Mouse (Mus musculus): ENCODE data around the gene Ntsr1.

The Ntsr1 gene

DNA sequence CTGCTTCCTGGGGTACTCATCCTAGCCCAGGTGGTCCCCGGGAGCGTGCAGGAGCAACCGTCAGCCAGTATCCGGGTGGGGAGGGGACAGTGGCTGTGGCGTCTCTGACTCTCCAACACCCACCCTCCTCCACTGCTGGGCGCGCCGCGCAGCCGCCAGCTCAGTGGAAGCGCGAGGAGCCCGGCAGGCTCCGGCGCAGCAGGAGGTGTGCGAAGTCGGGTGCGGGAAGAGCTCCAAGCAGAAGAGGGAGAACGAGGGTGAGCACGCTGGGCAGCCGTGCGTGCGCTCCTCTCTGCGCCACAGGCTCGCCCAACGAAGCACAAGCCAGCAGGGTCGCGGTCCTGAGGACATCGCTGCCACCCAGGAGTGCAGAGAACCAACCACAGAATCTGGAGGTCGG lies at the start of gene Ntsr1:
TSS of gene Ntsr1 (plus strand) at position 236 of the 400 bp plus-strand sequence.
- no peak for DNase-seq (ENCODE audit: extremely low read depth, low read depth, low spot score)

DNA sequence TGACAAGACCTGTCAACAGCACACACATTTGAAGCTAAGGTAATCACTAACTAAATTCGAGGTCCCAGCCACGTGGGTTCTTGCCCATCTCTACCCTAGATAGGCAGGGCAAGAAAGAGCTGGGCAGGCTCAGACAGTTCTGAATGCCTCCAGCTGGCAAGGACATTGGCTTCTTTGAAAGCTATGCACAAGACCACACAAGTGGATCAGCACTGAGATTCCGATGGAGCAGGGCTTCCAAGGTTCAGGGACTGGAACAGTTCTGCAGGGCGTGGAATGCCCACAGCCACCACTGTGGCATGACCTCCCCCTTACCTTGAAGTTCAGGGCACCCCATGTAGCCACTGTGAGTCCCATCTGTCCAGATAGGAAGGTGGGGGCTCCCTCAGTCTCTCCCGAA lies 49.2 kb upstream of the Ntsr1 start:
- DNase-seq (ENCODE audit: extremely low read depth, low read depth, low spot score) = no peak

DNA sequence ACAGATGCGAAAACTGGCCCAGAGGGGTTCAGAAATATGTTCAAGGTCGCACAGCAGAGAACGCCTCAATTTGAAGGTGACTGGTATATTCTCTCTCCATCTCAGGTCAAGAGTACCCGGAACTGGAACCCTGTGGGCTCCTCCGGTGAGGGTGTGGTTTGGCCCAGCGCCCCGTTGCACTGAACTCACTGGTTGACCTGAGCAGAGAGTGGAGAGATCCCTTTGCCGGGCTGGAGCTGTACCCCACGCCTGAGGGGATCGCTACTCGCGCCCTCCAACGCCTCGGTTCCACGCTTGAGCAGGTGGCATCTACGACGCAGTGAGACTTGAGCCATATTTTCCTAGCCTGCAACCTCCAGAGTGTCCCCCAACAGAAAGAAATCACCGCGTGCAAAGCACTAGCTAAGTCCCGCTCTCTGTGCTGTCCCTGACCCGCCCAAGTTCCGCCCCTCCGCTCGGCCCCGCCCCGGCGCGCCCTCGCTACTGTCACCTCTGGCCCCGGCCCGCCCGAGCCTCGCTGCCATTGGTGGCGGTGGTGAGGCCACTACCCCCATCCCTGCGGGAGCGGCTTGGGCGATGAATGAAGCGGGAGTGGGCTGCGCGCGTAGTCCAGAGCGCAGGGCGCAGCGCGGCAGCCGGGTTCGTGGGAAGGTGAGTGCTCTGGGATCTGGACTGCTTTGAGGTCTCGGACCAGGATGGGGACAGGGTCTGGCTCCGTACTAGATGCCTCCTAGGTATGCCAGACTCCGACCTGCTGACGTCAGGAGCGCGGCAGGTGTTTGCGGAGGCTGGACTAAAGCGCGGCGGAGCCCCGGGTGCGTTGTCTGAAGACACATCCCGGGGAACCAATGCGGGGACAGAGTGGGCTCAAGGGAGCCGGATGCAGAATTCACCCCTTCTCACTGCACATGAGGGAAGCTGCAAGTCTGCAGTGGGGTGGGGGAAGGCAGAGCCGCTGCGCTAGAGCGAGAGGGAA lies 43.8 kb upstream of the Ntsr1 start, which contains the start of gene Slco4a1:
TSS of gene Slco4a1 (plus strand) at position 523 of the 976 bp plus-strand sequence.
- DNase-seq (ENCODE audit: extremely low read depth, low read depth, low spot score) = no peak

DNA sequence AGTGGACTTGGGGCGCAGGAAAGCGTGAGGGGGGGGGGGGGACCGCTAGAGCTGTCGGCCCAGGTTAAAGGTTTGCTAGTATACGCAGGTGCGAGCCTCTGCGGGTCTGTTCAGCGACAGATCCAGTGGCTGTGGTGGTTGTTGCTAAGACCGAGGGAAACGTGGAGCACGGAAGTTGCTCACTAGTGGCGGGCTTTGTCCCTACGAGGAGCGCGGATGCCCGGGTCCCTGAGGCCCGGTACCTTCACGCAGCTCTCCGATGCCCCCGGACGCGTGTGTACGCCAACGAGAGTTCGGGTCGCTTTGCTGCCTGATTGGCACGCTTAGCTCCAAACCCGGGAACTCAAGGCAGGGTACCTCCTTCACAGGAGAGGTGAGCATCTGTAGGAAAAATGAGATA lies 43.1 kb upstream of the Ntsr1 start:
- no peak for DNase-seq (ENCODE audit: extremely low read depth, low read depth, low spot score)

DNA sequence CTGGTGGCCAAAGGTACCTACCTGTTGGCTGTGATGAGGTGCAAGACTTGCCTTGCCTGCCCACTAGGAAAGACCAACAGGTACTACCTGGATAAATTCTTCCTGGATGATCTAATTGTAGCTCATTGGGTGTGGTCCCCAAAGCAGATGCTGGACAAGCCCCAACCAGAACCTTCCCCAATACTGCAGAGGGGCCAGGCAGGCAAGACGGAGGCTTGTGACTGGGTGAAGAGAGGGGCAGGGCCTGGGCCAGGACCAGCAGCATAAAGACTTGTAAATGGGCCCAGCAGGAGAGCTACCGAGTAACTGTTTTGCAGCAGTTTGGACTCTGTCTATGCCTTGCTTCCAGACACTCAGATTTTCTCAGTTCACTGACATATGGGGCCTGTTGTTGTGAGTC lies 42.1 kb upstream of the Ntsr1 start:
- DNase-seq (ENCODE audit: extremely low read depth, low read depth, low spot score) = no peak

DNA sequence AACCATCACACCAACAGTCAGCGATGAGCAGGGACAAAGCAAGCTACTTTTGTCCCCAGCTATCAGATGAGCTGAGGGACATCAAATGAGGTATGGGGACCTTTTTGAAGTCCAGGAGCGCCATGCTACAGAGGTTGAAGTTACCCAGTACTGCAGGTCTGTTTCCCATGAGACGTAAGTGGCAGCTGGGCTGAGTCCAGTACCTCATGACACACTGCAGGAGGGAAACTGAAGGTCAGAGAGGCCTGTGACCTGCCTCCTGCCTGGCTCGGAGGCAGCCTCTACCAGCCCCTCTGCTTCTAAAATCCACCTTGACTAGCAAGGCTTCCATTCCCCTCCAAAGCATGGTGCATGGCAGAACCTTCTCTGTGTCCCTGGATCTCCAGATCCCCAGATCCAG lies 40.3 kb upstream of the Ntsr1 start:
- no peak for DNase-seq (ENCODE audit: extremely low read depth, low read depth, low spot score)

DNA sequence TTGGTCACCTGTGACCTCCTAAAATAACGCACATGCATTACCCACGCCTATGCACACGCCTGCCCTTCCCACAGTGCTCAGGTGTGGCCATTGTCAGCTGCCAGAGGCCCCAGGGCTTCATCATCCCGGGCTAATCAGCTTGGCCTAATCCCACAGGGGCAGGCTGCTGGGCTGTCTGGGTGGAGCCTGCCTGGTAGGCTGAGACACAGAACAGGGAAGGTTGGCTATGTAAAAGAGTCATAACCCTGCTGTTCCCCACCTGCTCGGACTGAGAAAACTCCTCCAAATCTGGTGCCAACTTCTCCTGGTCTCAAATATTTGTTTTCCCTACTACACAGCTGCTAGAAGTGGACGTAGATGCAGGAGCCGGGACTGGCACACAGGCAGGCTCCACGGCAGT lies 39.0 kb upstream of the Ntsr1 start:
- no peak for DNase-seq (ENCODE audit: extremely low read depth, low read depth, low spot score)

DNA sequence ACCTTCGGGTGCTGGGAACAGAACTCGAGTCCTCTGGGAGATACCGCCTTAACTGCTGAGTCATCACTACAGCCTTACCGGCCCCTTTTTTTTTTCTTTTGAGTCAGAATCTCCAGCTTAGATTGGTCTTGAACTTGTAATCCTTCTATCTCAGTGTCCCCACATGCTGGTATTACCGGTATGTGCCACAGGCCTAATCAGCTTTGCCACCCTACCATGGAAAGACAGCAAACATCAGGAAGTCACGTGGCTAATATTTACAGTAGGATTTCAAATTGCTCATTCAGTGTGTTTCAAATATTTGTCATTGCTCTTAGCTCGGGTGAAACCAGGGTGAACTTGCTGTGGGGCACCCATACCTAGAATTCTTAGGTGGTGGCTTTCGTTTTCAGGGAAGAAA lies 37.2 kb upstream of the Ntsr1 start:
- DNase-seq (ENCODE audit: extremely low read depth, low read depth, low spot score) = no peak

DNA sequence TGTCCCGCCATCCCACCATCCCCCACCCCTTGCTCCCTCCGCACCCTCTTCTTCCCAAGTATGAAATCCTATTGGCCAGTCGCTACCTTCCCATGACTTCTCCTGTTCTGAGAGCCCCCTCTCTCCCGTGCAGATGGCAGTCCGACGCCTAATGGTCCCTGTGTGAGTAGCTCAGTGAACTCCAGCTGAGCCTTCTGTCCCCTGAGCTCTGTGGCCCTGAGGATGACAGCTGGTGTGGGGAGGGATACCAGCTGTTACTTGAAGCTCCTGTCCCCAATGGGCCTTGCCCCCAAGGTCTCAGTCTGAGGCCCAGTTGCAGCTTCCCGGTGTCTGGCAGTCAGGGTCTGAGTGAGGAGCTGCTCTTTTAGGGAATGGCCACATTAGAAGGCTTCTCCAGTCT lies 33.3 kb upstream of the Ntsr1 start:
- no peak for DNase-seq (ENCODE audit: extremely low read depth, low read depth, low spot score)

DNA sequence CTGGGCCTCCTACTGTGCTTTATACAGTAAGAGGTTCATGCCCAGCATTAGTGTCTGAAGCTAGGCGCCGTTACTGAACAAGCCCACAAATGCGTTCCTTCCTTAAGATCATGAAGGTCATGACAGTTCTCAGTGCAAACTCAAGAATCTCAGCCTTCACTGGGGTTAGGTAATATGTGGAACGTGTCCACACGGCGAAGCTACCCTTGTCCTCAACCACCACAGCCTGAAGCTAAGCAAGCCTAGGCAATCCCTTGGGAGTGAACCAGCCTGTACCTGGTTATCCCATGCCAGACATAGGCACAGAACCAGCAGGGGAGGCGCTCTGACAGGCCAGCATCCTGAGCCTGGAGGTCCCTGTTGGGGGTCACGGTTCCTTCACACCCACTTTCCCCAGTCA lies 30.9 kb upstream of the Ntsr1 start:
- DNase-seq (ENCODE audit: extremely low read depth, low read depth, low spot score) = peak; percentile 86

DNA sequence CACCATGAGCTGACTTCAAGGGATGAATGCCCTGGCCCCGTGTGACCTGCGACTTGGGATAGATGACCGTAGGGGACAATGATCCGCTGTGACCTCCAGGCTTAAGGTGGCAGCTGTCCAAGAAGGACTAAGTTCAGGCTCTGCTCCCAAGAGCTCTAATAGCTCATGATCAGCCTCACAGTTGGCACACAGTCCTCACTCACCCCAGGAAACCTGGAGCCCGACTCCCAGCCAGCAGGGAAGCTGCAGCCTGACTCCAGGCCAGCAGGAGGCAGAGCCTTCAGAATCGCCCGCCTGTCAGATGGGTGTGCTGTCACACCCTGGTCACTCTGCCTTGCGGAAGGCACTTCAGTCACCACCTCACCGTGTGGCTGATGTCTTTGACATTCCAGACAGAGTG lies 30.0 kb upstream of the Ntsr1 start:
- DNase-seq (ENCODE audit: extremely low read depth, low read depth, low spot score) = peak; percentile 47

DNA sequence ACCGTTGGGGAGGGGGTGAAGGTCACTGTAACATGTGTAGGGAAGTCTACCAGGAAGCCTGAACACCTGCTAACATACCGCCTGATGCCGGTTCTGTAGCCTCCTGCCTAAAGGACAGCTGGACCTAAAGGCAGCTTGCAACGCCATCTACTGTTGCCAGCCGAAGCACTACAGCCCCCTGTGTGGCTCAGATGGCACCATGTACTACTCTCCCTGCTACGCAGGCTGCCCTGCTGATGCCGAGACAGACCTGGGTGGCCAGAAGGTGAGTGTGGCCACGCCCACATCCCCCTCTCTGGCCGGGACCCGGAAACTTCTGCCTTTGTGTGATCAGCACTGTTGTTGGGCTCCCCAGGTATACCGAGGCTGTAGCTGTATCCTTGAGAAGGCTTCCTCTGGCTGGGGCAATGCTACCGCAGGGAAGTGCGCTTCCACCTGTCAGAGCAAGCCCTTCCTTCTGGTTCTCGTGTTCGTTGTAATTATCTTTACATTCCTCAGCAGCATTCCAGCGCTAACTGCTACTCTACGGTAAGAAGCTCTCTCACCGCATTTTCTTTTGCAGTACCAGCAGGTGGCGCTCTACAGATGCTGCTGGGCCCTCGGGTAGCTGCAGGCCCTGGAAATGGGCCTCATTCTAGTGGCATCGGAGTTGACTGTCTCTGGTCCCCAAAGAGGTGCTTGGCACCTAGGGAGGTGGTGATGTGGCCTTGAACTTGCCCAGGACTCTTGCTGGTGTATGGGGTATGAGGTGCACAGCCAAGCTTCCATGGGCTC lies 27.3 kb upstream of the Ntsr1 start:
- no peak for DNase-seq (ENCODE audit: extremely low read depth, low read depth, low spot score)

DNA sequence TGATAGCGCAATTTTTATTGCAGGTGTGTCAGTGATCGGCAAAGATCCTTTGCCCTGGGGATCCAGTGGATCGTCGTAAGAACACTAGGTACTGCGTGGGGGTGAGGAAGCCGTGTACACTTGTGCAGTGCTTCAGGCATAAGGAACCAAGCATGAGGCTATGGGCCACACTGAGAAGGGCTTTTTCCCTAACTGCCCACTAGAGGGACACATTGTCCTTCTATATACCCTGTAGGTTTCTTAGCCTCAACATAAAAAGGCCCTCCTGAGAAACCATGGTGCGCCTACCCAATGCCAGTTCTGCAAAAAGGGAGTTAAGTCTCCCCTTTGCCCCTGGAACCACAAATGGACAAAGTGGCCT lies 26.7 kb upstream of the Ntsr1 start:
- DNase-seq (ENCODE audit: extremely low read depth, low read depth, low spot score) = no peak

DNA sequence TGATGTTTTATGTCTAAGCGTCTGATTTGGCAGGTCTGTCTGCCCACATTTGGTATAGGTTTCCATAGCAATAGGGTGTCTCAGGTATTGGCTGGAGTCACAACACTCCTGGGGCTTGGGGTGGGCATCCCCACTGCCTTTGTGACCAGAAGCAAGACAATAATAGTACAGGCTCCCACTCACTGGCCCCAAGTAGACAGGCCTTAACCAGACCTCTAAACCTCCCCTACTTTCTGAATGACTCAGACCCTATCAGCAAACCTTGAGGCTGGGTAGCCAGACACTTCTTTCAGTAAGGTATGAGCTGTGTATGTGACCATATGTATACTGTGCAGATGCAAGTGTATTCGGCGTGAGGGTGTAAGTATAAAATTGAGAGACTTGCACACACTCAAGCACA lies 24.9 kb upstream of the Ntsr1 start:
- DNase-seq (ENCODE audit: extremely low read depth, low read depth, low spot score) = no peak

DNA sequence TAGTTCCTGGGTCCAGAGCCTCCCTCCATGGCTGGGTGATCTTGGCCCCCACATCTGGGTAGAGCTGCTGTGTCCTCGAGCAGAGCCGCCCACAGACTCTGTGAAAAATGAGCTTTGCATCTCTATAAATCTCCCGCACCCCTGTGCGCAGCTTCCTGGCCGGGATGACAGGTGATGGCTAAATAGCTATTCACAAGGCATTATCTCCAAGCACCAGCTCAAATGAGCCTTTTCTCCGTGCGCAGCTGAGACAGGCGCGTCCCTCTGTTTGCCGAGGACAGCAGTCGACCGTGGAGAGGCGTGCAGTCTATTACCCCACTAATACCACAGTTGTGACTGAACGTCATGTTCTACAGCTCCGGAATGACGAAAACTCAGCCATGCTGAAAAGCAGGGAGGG lies 17.5 kb upstream of the Ntsr1 start:
- no peak for DNase-seq (ENCODE audit: extremely low read depth, low read depth, low spot score)

DNA sequence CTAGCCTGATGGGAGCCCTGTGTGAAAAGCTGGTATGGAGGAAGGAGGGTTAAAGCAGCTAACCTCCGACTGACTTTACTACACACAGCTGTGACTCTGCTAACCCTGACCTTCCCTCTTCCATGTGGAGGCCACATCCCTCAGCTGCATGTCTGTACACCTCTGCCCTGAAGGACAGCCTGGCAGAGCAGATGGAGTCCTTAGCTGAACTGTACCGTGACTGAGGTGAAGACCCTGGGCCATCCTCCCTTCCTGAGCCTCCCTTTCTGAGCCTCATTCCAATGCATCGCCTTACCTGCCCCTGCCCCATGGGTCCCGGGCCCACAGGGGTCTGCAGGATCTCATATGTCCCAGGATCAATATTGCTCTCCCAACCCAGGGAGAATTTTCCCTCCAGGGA lies 14.9 kb upstream of the Ntsr1 start:
- DNase-seq (ENCODE audit: extremely low read depth, low read depth, low spot score) = no peak

DNA sequence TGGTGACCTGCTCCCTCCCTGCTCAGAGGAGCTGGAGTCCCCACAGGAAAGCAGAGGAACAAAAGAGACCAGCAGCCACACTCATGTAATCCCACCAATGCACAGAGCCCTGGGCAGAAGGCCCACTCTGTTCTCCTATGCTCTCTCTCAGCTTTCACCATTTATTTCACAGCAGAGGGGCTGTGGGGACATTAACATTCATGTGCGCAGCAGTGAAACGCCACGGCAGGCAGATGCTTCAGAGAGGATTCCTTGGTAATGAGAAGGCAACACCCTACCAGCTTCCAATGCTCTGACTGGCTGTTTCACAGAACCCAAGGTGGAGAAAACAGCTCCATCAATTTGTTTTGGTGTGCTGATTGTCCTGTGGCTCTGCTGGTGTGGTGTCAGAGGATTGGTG lies 14.5 kb upstream of the Ntsr1 start:
- DNase-seq (ENCODE audit: extremely low read depth, low read depth, low spot score) = no peak

DNA sequence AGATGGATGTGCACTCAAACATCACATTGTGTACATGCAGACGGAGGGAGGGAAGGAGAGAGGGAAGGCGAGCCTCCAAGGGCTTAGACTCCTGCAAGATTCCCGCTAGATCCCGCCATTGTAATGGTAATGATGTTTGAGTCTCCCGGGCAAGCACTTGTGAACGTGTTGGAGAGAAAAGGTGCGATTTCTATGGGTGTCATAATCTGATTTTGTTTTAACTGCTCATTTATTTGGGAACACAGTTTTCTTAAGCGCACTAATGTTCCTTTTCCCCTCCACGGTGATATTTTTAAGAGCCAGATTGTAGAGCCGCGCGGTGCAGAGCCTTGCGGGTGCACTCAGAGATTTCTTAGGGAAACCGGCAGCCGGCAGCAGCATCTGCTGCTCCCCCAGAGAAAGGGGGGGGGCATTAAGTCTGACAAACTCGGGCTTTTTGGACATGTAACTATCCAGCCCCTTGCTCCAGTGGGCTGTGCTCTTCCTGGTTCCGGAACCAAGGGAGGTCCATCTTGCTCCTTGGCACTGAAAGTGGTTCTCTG lies 11.5 kb upstream of the Ntsr1 start:
- no peak for DNase-seq (ENCODE audit: extremely low read depth, low read depth, low spot score)

DNA sequence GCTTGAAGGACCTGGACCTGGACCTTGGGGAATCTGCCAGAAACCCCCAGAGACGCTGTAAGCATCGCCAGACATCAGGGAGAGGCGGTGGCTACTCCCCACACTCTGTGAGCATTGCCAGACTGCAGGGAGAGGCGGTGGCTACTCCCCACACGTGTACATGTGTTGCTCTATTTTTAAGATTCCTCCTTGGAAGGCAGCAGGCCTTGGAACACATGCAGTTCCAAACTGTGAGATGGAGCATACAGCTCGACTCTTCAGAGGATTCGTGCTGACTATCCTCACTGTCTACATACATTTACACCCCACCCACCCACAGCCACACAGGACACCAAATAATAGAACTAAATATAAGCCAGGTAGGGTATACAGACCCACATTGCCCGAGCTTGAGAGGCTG lies 3.9 kb upstream of the Ntsr1 start:
- DNase-seq (ENCODE audit: extremely low read depth, low read depth, low spot score) = no peak

DNA sequence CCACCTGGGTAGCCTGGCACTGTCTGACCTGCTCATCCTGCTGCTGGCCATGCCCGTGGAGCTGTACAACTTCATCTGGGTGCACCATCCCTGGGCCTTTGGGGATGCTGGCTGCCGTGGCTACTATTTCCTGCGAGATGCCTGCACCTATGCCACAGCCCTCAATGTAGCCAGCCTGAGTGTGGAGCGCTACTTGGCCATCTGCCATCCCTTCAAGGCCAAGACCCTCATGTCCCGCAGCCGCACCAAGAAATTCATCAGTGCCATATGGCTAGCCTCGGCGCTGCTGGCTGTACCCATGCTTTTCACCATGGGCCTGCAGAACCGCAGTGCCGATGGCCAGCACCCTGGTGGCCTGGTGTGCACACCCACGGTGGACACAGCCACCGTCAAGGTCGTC lies 950 bp downstream of the Ntsr1 start:
- DNase-seq (ENCODE audit: extremely low read depth, low read depth, low spot score) = no peak

DNA sequence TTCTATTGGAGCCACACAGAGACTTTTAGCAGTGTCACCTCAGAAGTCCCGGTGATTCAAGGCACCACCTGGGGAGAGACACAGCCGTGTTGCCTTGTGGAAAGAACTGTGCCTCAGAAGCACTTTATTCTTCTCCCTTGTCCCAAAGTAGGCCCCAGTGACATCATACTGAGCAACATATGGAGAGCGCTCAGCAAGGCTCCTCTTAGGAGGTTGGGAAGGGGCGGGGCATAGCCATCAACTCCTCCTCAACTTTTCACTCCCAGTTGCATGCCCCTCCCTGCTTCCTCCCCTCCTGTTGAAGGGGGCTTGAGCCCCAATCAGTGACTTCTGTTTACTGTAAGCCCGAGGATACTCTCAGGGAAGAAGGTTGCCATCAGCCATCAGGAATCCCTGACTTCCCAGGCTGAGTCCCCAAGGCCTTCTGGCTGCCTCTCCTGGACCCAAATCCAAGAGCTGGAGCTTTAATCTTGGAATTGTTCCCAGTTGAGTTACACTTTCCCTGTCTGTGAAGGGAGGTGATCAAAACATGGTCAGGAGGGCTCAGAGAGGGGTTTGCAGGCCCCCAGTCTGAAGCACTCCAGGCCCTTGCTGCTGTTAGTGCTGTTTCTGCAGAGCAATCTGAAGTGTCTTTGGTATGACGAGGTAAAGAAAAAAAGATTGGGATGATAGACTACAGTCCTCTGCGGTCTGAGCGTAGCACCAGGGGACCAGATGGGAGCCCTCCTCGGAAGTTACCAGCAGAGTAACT lies 1.6 kb downstream of the Ntsr1 start:
- DNase-seq (ENCODE audit: extremely low read depth, low read depth, low spot score) = no peak

Measured in fat pad, adult 2 months (tissue).